11 mouse cellular contexts compared by ENCODE assay signal in the genomic region with DNA sequence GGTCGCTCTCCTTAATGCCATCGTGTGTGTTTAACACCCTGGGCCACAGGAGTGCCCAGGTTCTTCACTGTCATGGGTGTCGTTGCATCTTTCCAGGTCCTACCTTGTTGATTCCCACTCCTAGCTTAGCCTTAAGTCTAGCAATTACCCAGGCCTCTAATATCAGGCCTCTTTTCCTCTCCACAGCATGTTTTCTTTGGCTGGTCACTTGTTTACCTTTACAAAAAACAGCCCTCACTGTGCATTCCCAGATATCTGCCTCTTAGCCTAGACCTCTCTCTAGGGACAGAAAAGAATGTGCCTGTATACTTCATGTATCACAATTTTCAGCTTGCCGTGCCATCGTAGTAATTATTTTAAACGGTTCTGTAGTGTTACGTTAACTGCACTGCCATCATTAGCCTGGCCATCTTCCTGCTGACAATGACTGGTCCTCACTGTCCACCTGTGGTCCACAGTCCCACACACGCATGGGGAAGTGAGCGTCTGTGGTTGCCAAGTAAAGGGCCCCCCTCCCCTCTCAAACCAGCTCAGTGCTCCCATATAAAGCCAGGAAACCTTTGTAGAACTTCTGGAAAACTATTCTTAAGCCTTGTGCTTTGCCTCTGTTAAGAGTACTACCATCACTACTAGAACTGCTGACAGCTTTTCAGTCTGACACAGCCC.
DNase-seq lines count a peak whose midpoint lies in the region; ATAC-seq and TF ChIP-seq lines count a peak whose summit lies in the region.
"Had no signal": no experiment of that assay in that cellular context is flagged by ENCODE, and none has a peak within 500 bp of the region (broad histone marks: within the 10 kb centered on the region; RNA-seq: fewer than 3 reads in every experiment).

No protein-coding gene starts in this region.

- ATAC-seq in hindbrain, embryonic 13.5 days (ENCODE audit: low FRiP score), result 0 out of 2 replicates have a peak, but pooled peaks have one; percentile 3
- ATAC-seq in hindbrain, embryonic 12.5 days (ENCODE audit: low FRiP score), result no peak
- ATAC-seq in embryonic facial prominence, embryonic 13.5 days (ENCODE audit: insufficient number of reproducible peaks, insufficient read depth, low FRiP score, low TSS enrichment, low read depth), result no peak
- no peak for ATAC-seq in forebrain, postnatal 0 days
- ATAC-seq in midbrain, embryonic 14.5 days (ENCODE audit: low FRiP score, low TSS enrichment), result 0 out of 2 replicates have a peak, but pooled peaks have one; percentile 6

- no peaks in the 10 kb centered on the region for H3K9me3 ChIP-seq in hindbrain, embryonic 13.5 days
- no peaks in the 10 kb centered on the region for H3K9me3 ChIP-seq in hindbrain, embryonic 12.5 days (replicated peaks)
- no peaks in the 10 kb centered on the region for H3K9me3 ChIP-seq in embryonic facial prominence, embryonic 13.5 days
- H3K9me3 ChIP-seq in forebrain, postnatal 0 days (ENCODE audit: low read length), result no peaks in the 10 kb centered on the region
- H3K9me3 ChIP-seq in midbrain, embryonic 14.5 days (ENCODE audit: control insufficient read depth, low read length), result no peaks in the 10 kb centered on the region

- no peak for DNase-seq in forebrain, postnatal 0 days
- DNase-seq in midbrain, embryonic 14.5 days, result no peak
- DNase-seq in spleen, postnatal 4 days (ENCODE audit: low spot score in 2 of 2), result no peak
- DNase-seq in layer of hippocampus, postnatal 25 days (ENCODE audit: extremely low spot score in 1 of 2, low spot score in 1 of 2), result no peak
- DNase-seq: cerebellum, adult 11-12 months; gastrocnemius, postnatal 36 days; lung, postnatal 4 days; thymus, postnatal 36 days had no signal

- no peak overlapping the region for H3K4me2 ChIP-seq in hindbrain, embryonic 13.5 days
- H3K4me2 ChIP-seq in hindbrain, embryonic 12.5 days (replicated peaks), result no peak overlapping the region
- no peak overlapping the region for H3K4me2 ChIP-seq in embryonic facial prominence, embryonic 13.5 days
- no peak overlapping the region for H3K4me2 ChIP-seq in forebrain, postnatal 0 days (ENCODE audit: low read depth)
- no peak overlapping the region for H3K4me2 ChIP-seq in midbrain, embryonic 14.5 days (ENCODE audit: low read length)

- 67% methylated on average over 9 of the region's 9 CpGs for WGBS in hindbrain, embryonic 13.5 days
- 71% methylated on average over 9 of the region's 9 CpGs for WGBS in hindbrain, embryonic 12.5 days
- 74% methylated on average over 9 of the region's 9 CpGs for WGBS in embryonic facial prominence, embryonic 13.5 days
- 75% methylated on average over 9 of the region's 9 CpGs for WGBS in forebrain, postnatal 0 days
- 78% methylated on average over 9 of the region's 9 CpGs for WGBS in midbrain, embryonic 14.5 days

- peak overlapping the region; percentile 36 for H3K9ac ChIP-seq in hindbrain, embryonic 13.5 days
- H3K9ac ChIP-seq in hindbrain, embryonic 12.5 days, result no peak overlapping the region
- H3K9ac ChIP-seq in embryonic facial prominence, embryonic 13.5 days, result 0 out of 2 replicates have a peak overlapping the region, but pooled peaks have one; percentile 27
- 0 out of 2 replicates have a peak overlapping the region, but pooled peaks have one; percentile 2 for H3K9ac ChIP-seq in forebrain, postnatal 0 days
- peak overlapping the region; percentile 1; the same call in 1 of the 2 replicates for H3K9ac ChIP-seq in midbrain, embryonic 14.5 days (replicated peaks; ENCODE audit: low read length)

- no peaks in the 10 kb centered on the region for H3K27me3 ChIP-seq in hindbrain, embryonic 13.5 days
- H3K27me3 ChIP-seq in hindbrain, embryonic 12.5 days, result no peaks in the 10 kb centered on the region
- H3K27me3 ChIP-seq in embryonic facial prominence, embryonic 13.5 days, result no peaks in the 10 kb centered on the region
- no peaks in the 10 kb centered on the region for H3K27me3 ChIP-seq in forebrain, postnatal 0 days (ENCODE audit: insufficient read depth, low read length)
- no peaks in the 10 kb centered on the region for H3K27me3 ChIP-seq in midbrain, embryonic 14.5 days (ENCODE audit: control insufficient read depth, insufficient read depth, low read length)

- H3K4me1 ChIP-seq in hindbrain, embryonic 13.5 days (replicated peaks), result peaks cover 31% of the 10 kb centered on the region
- peaks cover 19% of the 10 kb centered on the region for H3K4me1 ChIP-seq in hindbrain, embryonic 12.5 days
- H3K4me1 ChIP-seq in embryonic facial prominence, embryonic 13.5 days, result peaks cover 30% of the 10 kb centered on the region
- peaks cover 17% of the 10 kb centered on the region for H3K4me1 ChIP-seq in forebrain, postnatal 0 days (ENCODE audit: insufficient read depth)
- H3K4me1 ChIP-seq in midbrain, embryonic 14.5 days (ENCODE audit: control insufficient read depth, insufficient read depth, low read length), result peaks cover 23% of the 10 kb centered on the region

- no peak overlapping the region for H3K4me3 ChIP-seq in hindbrain, embryonic 13.5 days
- H3K4me3 ChIP-seq in hindbrain, embryonic 12.5 days, result no peak overlapping the region
- H3K4me3 ChIP-seq in embryonic facial prominence, embryonic 13.5 days, result no peak overlapping the region
- no peak overlapping the region for H3K4me3 ChIP-seq in forebrain, postnatal 0 days (ENCODE audit: low read depth, low read length)
- no peak overlapping the region for H3K4me3 ChIP-seq in midbrain, embryonic 14.5 days (replicated peaks; ENCODE audit: low read depth, low read length)

- H3K36me3 ChIP-seq in hindbrain, embryonic 13.5 days, result peaks cover 14% of the 10 kb centered on the region
- H3K36me3 ChIP-seq in hindbrain, embryonic 12.5 days, result peaks cover 12% of the 10 kb centered on the region
- H3K36me3 ChIP-seq in embryonic facial prominence, embryonic 13.5 days, result peaks cover 15% of the 10 kb centered on the region
- H3K36me3 ChIP-seq in forebrain, postnatal 0 days (ENCODE audit: insufficient read depth), result peaks cover 12% of the 10 kb centered on the region; the same call in 1 of the 2 replicates
- H3K36me3 ChIP-seq in midbrain, embryonic 14.5 days (ENCODE audit: control insufficient read depth, insufficient read depth, low read length), result peaks cover 12% of the 10 kb centered on the region

- TF ChIP-seq CTCF in forebrain, postnatal 0 days (IDR thresholded peaks at IDR 0.05; ENCODE audit: low read depth), result no peak

- H3K27ac ChIP-seq in hindbrain, embryonic 13.5 days, result peak overlapping the region; percentile 81
- no peak overlapping the region for H3K27ac ChIP-seq in hindbrain, embryonic 12.5 days
- H3K27ac ChIP-seq in embryonic facial prominence, embryonic 13.5 days, result 0 out of 2 replicates have a peak overlapping the region, but pooled peaks have one; percentile 4
- H3K27ac ChIP-seq in forebrain, postnatal 0 days (ENCODE audit: low read depth, low read length), result peak overlapping the region; percentile 52; the same call in 1 of the 2 replicates
- peak overlapping the region; percentile 86 for H3K27ac ChIP-seq in midbrain, embryonic 14.5 days (replicated peaks; ENCODE audit: low read depth, low read length)

Comparison
In these comparisons a context has a peak if more than half of its experiments do, and no peak if none do; other contexts are left out.
1. ATAC-seq: peak in hindbrain, embryonic 13.5 days (single experiment) and midbrain, embryonic 14.5 days (single experiment); none in hindbrain, embryonic 12.5 days (single experiment), embryonic facial prominence, embryonic 13.5 days (single experiment) and forebrain, postnatal 0 days (single experiment).